Mouse (Mus musculus) CH12.LX (cell line): Measurements from ENCODE around the gene Itih5. TPM values are rescaled to one million over a fixed set of nuclear protein-coding genes. Genes with fewer than 3 reads are reported as not detected.

ENCODE experiments used
- DNase-seq: peaks from one replicate; pipeline ENCODE4 v3.0.0-alpha.2; 2013; ENCODE audit errors: extremely low read depth
- H3K27ac ChIP-seq: 2 replicates; pipeline ENCODE4 v1.5.1; 2012; ENCODE audit warnings: low read depth, mild to moderate bottlenecking, control low read depth, moderate library complexity; ENCODE audit not compliant: insufficient read depth
- H3K27me3 ChIP-seq: replicated peaks from 2 replicates; pipeline ENCODE3; 2012; ENCODE audit warnings: inconsistent platforms
- H3K36me3 ChIP-seq, 2 experiments: replicated peaks in 1 of 2; 2 replicates each; pipeline versions ENCODE3 to v1.6.1; 2012; ENCODE audit warnings: inconsistent platforms in 1 of 2, low read length in 1 of 2, mild to moderate bottlenecking in 1 of 2, mixed read lengths in 1 of 2, moderate library complexity in 1 of 2; ENCODE audit not compliant: control insufficient read depth in 1 of 2, insufficient read depth in 1 of 2
- H3K4me1 ChIP-seq, 2 experiments: 2 replicates each; pipeline ENCODE4 v1.6.1; 2012; ENCODE audit warnings: inconsistent platforms in 1 of 2, moderate library complexity in 1 of 2; ENCODE audit not compliant: insufficient read depth in 2 of 2, control insufficient read depth in 1 of 2
- H3K4me2 ChIP-seq: 2 replicates; pipeline ENCODE4 v1.6.1; 2012; ENCODE audit warnings: low read depth, mild to moderate bottlenecking, control low read depth; ENCODE audit not compliant: poor library complexity, insufficient read depth, severe bottlenecking
- H3K4me3 ChIP-seq, 3 experiments: fragments of 150-350 bp in 1 of 3; sonication (generic) in 1 of 3; replicated peaks in 1 of 3; 2 replicates each; pipeline versions ENCODE3 to v1.5.1; 2011 to 2012; ENCODE audit warnings: low read depth in 2 of 3, low read length in 2 of 3, mild to moderate bottlenecking in 2 of 3, moderate library complexity in 2 of 3, control low read depth in 1 of 3, improper control_type of control experiment in 1 of 3, inconsistent platforms in 1 of 3, mixed read lengths in 1 of 3; ENCODE audit not compliant: poor library complexity in 1 of 3
- H3K79me2 ChIP-seq: replicated peaks from 2 replicates; pipeline ENCODE4 v1.6.1; 2012; ENCODE audit warnings: mild to moderate bottlenecking, moderate library complexity; ENCODE audit not compliant: control insufficient read depth, poor library complexity, insufficient read depth, severe bottlenecking; ENCODE audit errors: extremely low read depth
- H3K9ac ChIP-seq: 2 replicates; pipeline ENCODE4 v1.6.1; 2012; ENCODE audit warnings: low read depth, mild to moderate bottlenecking, control low read depth, moderate library complexity; ENCODE audit not compliant: insufficient read depth
- H3K9me3 ChIP-seq: replicated peaks from 2 replicates; pipeline ENCODE3; 2012; ENCODE audit warnings: low read length, inconsistent platforms, mixed read lengths
- BHLHE40 ChIP-seq: IDR thresholded peaks from 2 replicates; pipeline ENCODE4 v1.6.1; 2011; ENCODE audit warnings: mild to moderate bottlenecking, low read depth, low read length, improper control_type of control experiment
- CTCF ChIP-seq, 2 experiments: IDR thresholded peaks in 1 of 2; conservative IDR thresholded peaks in 1 of 2; 2 replicates each; pipeline ENCODE4 v1.5.1; 2011 to 2012; ENCODE audit warnings: low read depth in 2 of 2, low read length in 2 of 2, improper control_type of control experiment in 1 of 2, inconsistent platforms in 1 of 2, mild to moderate bottlenecking in 1 of 2, moderate library complexity in 1 of 2
- EP300 ChIP-seq: IDR thresholded peaks from 2 replicates; pipeline ENCODE4 v1.6.1; 2011; ENCODE audit warnings: low read length, improper control_type of control experiment
- ETS1 ChIP-seq: conservative IDR thresholded peaks from 2 replicates; pipeline ENCODE4 v1.6.1; 2012; ENCODE audit warnings: low read depth, mild to moderate bottlenecking, inconsistent platforms, low read length, improper control_type of control experiment, moderate library complexity
- MAX ChIP-seq: IDR thresholded peaks from 2 replicates; pipeline ENCODE4 v1.6.1; 2011; ENCODE audit warnings: low read length, improper control_type of control experiment
- MXI1 ChIP-seq: IDR thresholded peaks from 2 replicates; pipeline ENCODE4 v1.6.1; 2011; ENCODE audit warnings: mild to moderate bottlenecking, low read depth, low read length, improper control_type of control experiment
- NELFE ChIP-seq: IDR thresholded peaks from 2 replicates; pipeline ENCODE4 v1.6.1; 2011; ENCODE audit warnings: low read depth, low read length, improper control_type of control experiment
- PAX5 ChIP-seq: IDR thresholded peaks from 2 replicates; pipeline ENCODE4 v1.6.1; 2012; ENCODE audit warnings: low read length, inconsistent platforms, mixed read lengths
- RAD21 ChIP-seq: IDR thresholded peaks from 2 replicates; pipeline ENCODE4 v1.6.1; 2011; ENCODE audit warnings: low read depth, mild to moderate bottlenecking, low read length, improper control_type of control experiment, moderate library complexity
- SMC3 ChIP-seq: IDR thresholded peaks from 2 replicates; pipeline ENCODE4 v1.6.1; 2011; ENCODE audit warnings: low read depth, low read length, improper control_type of control experiment
- TCF12 ChIP-seq: IDR thresholded peaks from 2 replicates; pipeline ENCODE4 v1.6.1; 2014; ENCODE audit warnings: low read depth, mild to moderate bottlenecking, inconsistent platforms, low read length, improper control_type of control experiment
- USF1 ChIP-seq: IDR thresholded peaks from 2 replicates; pipeline ENCODE4 v1.6.1; 2014; ENCODE audit warnings: low read depth, mild to moderate bottlenecking, inconsistent platforms, low read length, improper control_type of control experiment
- USF2 ChIP-seq: conservative IDR thresholded peaks from 2 replicates; pipeline ENCODE4 v1.6.1; 2011; ENCODE audit warnings: low read depth, low read length, improper control_type of control experiment
- ZC3H11A ChIP-seq: IDR thresholded peaks from 2 replicates; pipeline ENCODE4 v1.6.1; 2012; ENCODE audit warnings: low read depth, mild to moderate bottlenecking, inconsistent platforms, low read length, improper control_type of control experiment
- ZKSCAN1 ChIP-seq: IDR thresholded peaks from 2 replicates; pipeline ENCODE4 v1.6.1; 2012; ENCODE audit warnings: low read depth, inconsistent platforms, low read length, improper control_type of control experiment, borderline replicate concordance
- ZNF384 ChIP-seq: IDR thresholded peaks from 2 replicates; pipeline ENCODE4 v1.6.1; 2012; ENCODE audit warnings: low read depth, low read length, improper control_type of control experiment, inconsistent platforms
- dilution Hi-C: fragments of 300-500 bp; cut with MboI; formaldehyde crosslinking; loops from 2 replicates; pipeline ENCODE4 v1.14.3; 2020; ENCODE audit warnings: low sequenced_read_pairs; ENCODE audit not compliant: extremely low pct_unique_long_range_greater_than_20kb, extremely low pct_ligation_motif_present
- in situ Hi-C: fragments of 300-500 bp; cut with MboI; formaldehyde crosslinking; loops from 3 replicates; pipeline ENCODE4 v1.14.3; 2019; ENCODE audit warnings: low sequenced_read_pairs, low pct_ligation_motif_present, low pct_unique_long_range_greater_than_20kb, mixed read lengths
- polyA plus RNA-seq: library from polyadenylated mRNA; unstranded; fragments of >175 nt; gene quantifications from 2 replicates; pipeline ENCODE4 v1.2.1, GENCODE M21; 2012; ENCODE audit warnings: low read depth; ENCODE audit not compliant: insufficient read length
- total RNA-seq, 2 experiments: library from RNA; depleted of rRNA; stranded (reverse); fragments of 300-350 nt in 1 of 2; fragments of >200 nt in 1 of 2; gene quantifications; 2 replicates each; pipeline ENCODE4 v1.2.3; 2012 to 2014

Gene Itih5
- total and polyA plus RNA-seq, 3 experiments: 0.08 to 0.30 (median 0.11) TPM

GRCm38 (mm10) chr2:10283686-10284085 lies 130.3 kb downstream of the Itih5 start:
- Histone ChIP-seq H3K4me3 (no peak overlapping the region), H3K79me2 (no peaks in the 10 kb centered on the region), H3K36me3 (no peaks in the 10 kb centered on the region), H3K4me1 (no peaks in the 10 kb centered on the region; a peak in 1 of 4 replicates), H3K27ac (no peak overlapping the region), H3K4me2 (no peak overlapping the region), H3K9me3 (no peaks in the 10 kb centered on the region), H3K9ac (no peak overlapping the region), H3K27me3 (no peaks in the 10 kb centered on the region)
- dilution Hi-C loops (no loop called here), in situ Hi-C loops (no loop called here)
- no peak for DNase-seq
- TF ChIP-seq PAX5: no peak
- TF ChIP-seq MXI1: no peak
- TF ChIP-seq CTCF (conservative IDR thresholded peaks at IDR 0.05 in 1 of 2, IDR thresholded peaks at IDR 0.05 in 1 of 2; ENCODE audit: low read depth in 2 of 2, low read length in 2 of 2): no peak
- no peak for TF ChIP-seq NELFE
- no peak for TF ChIP-seq ETS1
- TF ChIP-seq TCF12: no peak
- no peak for TF ChIP-seq USF2
- no peak for TF ChIP-seq ZKSCAN1
- no peak for TF ChIP-seq ZNF384
- no peak for TF ChIP-seq MAX
- TF ChIP-seq EP300: no peak

GRCm38 (mm10) chr2:10284636-10285270 lies 131.4 kb downstream of the Itih5 start:
- Histone ChIP-seq H3K79me2 (no peaks in the 10 kb centered on the region), H3K4me1 (no peaks in the 10 kb centered on the region; a peak in 1 of 4 replicates), H3K4me2 (peak overlapping the region; percentile 33; the same call in 1 of the 2 replicates), H3K27ac (no peak overlapping the region), H3K9me3 (no peaks in the 10 kb centered on the region), H3K9ac (no peak overlapping the region), H3K36me3 (no peaks in the 10 kb centered on the region), H3K4me3 (no peak overlapping the region), H3K27me3 (no peaks in the 10 kb centered on the region)
- in situ Hi-C loops: no loop called here
- dilution Hi-C loops: no loop called here
- no peak for DNase-seq
- TF ChIP-seq ZC3H11A (no peak), BHLHE40 (peak; percentile 50), CTCF (conservative IDR thresholded peaks at IDR 0.05 in 1 of 2, IDR thresholded peaks at IDR 0.05 in 1 of 2; ENCODE audit: low read depth in 2 of 2, low read length in 2 of 2) (peak in 1 of 2 experiments; percentile 60; a peak in 2 of 4 replicates), USF2 (no peak), SMC3 (peak; percentile 50), RAD21 (peak; percentile 58), USF1 (0 out of 2 replicates have a peak, but pooled peaks have one; percentile 6)
